Mouse (Mus musculus): ENCODE results near the gene Vmn1r200. TPM values are rescaled to one million over a fixed set of nuclear protein-coding genes. Genes with fewer than 3 reads are reported as not detected.

The Vmn1r200 gene
- total RNA-seq (2021), result not detected

- no peak for DNase-seq
Observed at GRCm38 (mm10) chr13:22390073-22390472, at the start of gene Vmn1r200. Vmn1r200 (plus strand) TSS chr13:22390373.

- DNase-seq, result no peak
Observed at GRCm38 (mm10) chr13:22350064-22350463, 40.1 kb upstream of the Vmn1r200 start, which contains the start of gene Vmn1r198. Vmn1r198 (plus strand) TSS chr13:22350364.

- no peak for DNase-seq
Observed at GRCm38 (mm10) chr13:22350813-22351212, 39.4 kb upstream of the Vmn1r200 start.

GRCm38 (mm10) chr13:22379518-22379917 is 10.7 kb upstream of the Vmn1r200 start, which contains the start of gene Vmn1r199:
Vmn1r199 (plus strand) TSS chr13:22379818.
- no peak for DNase-seq

GRCm38 (mm10) chr13:22381128-22381527 is 9.0 kb upstream of the Vmn1r200 start:
- peak; percentile 14 for DNase-seq

GRCm38 (mm10) chr13:22383401-22383800 is 6.8 kb upstream of the Vmn1r200 start:
- no peak for DNase-seq

GRCm38 (mm10) chr13:22387050-22387449 is 3.1 kb upstream of the Vmn1r200 start:
- no peak for DNase-seq

- no peak for DNase-seq
Observed at GRCm38 (mm10) chr13:22402978-22403377, 12.8 kb downstream of the Vmn1r200 start.

Other genes starting within 250 kb of the Vmn1r200 start
- not detected for gene Vmn1r191, start 206.4 kb upstream of the Vmn1r200 start, total RNA-seq (2021)
- not detected for gene Vmn1r192, start 199.2 kb upstream of the Vmn1r200 start, total RNA-seq (2021)
- gene Vmn1r193, start 167.2 kb upstream of the Vmn1r200 start, total RNA-seq (2021), result not detected
- not detected for gene Vmn1r194, start 146.2 kb upstream of the Vmn1r200 start, total RNA-seq (2021)
- not detected for gene Vmn1r195, start 119.9 kb upstream of the Vmn1r200 start, total RNA-seq (2021)
- gene Vmn1r196, start 100.5 kb upstream of the Vmn1r200 start, total RNA-seq (2021), result not detected
- gene Vmn1r197, start 65.8 kb upstream of the Vmn1r200 start, total RNA-seq (2021), result not detected
- gene Vmn1r198, start 40.0 kb upstream of the Vmn1r200 start, total RNA-seq (2021), result not detected
- gene Vmn1r199, start 10.6 kb upstream of the Vmn1r200 start, total RNA-seq (2021), result not detected
- gene Vmn1r201, start 81.5 kb downstream of the Vmn1r200 start, total RNA-seq (2021), result not detected
- under 1 TPM in 1 of 2 experiments, not detected in 1; 0.05 TPM for gene Vmn1r202, start 115.0 kb downstream of the Vmn1r200 start, total RNA-seq (2021)
- gene Vmn1r203, start 127.7 kb downstream of the Vmn1r200 start, total RNA-seq (2021), result not detected
- not detected for gene Vmn1r204, start 162.8 kb downstream of the Vmn1r200 start, total RNA-seq (2021)
- not detected for gene Vmn1r205, start 202.6 kb downstream of the Vmn1r200 start, total RNA-seq (2021)
- not detected for gene Vmn1r206, start 233.9 kb downstream of the Vmn1r200 start, total RNA-seq (2021)

Measured in heart, postnatal 4 days (tissue).